Mouse (Mus musculus): Measurements from ENCODE around the gene Gm44503.
A peak's percentile ranks its signal among the peaks of the same experiment; 100 is the strongest.

DNA sequence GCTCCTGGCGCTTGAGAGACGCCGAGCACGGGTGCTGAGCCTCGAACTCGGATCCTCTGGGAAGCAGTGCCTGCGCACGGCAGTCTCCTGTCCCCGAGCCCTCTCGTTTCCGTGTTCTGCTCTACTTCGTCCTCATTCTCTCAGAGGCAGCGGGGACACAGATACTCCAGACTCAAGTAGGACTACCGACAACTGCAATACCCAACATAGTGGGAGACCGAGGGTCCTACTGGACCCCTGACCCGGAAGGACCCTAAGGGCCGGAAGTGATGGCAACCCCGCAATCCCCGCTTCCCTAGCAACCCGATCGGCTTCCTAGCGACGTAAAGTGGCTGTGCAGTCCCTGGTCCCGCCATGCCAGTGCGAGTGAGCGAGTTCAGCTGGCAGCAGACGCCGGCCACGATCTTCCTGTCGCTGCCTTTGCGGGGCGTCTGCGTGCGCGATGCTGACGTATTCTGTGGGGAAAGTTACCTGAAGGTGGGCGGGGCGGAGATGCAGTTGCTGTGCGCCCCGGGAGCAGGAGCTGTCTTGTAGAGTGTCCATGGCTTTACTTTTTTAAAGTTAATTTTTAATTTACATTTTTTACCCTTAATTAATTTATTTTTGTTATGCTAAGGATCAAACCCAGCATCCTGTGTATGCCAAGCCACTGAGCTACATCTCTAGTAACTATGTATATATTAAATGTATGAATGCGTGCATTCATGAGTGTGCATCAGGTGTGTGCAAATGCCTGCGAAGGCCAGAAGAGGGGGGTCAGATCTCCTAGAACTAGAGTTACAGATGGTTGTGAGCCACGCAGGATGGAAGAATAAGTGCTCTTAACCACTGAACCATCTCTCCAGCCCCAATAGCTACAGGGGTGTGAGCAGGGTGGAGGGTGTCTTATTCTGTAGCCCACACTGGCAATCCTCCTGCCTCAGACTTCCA is at the start of gene Gm44503, which contains the start of gene Dyx1c1:
- no peak for TF ChIP-seq CTCF (IDR thresholded peaks at IDR 0.05; ENCODE audit: insufficient read depth, low read length)
- peak; percentile 56; the same call in 1 of the 2 replicates for TF ChIP-seq POLR2A (IDR thresholded peaks at IDR 0.05; ENCODE audit: borderline replicate concordance, extremely low read depth, low read depth, low read length)
